Mouse (Mus musculus) spleen, adult 2 months (tissue): Measurements from ENCODE around the gene Tut7. TPM values are rescaled to one million over a fixed set of nuclear protein-coding genes. Genes with fewer than 3 reads are reported as not detected.
"Not testable (repeated sequence)": the region's sequence is repeated elsewhere in the genome, so short reads cannot be mapped to it uniquely, and the experiment has no call there.

Experiments used
- DNase-seq, 2 experiments: peaks; one replicate each; pipeline versions ENCODE4 v3.0.0 to v3.0.0-alpha.2; 2012 to 2021; ENCODE audit warnings: low spot score in 2 of 2, low read depth in 1 of 2
- H3K27ac ChIP-seq: fragments of 200-500 bp; 2 replicates; pipeline ENCODE4 v1.5.1; 2012; ENCODE audit warnings: low read length, inconsistent platforms; ENCODE audit not compliant: insufficient read depth
- H3K27me3 ChIP-seq: fragments of 200-500 bp; 2 replicates; pipeline ENCODE4 v1.6.1; 2012; ENCODE audit warnings: mild to moderate bottlenecking, moderate library complexity, low read length, inconsistent platforms; ENCODE audit not compliant: control insufficient read depth, insufficient read depth
- H3K36me3 ChIP-seq: fragments of 200-500 bp; 2 replicates; pipeline ENCODE4 v1.6.1; 2012; ENCODE audit warnings: mild to moderate bottlenecking, low read length, inconsistent platforms; ENCODE audit not compliant: control insufficient read depth, insufficient read depth
- H3K4me1 ChIP-seq: fragments of 200-500 bp; 2 replicates; pipeline ENCODE4 v1.6.1; 2011; ENCODE audit warnings: inconsistent platforms; ENCODE audit not compliant: control insufficient read depth, insufficient read depth, insufficient read length
- H3K4me3 ChIP-seq: fragments of 200-500 bp; 2 replicates; pipeline ENCODE4 v1.5.1; 2011; ENCODE audit warnings: mild to moderate bottlenecking, inconsistent platforms; ENCODE audit not compliant: insufficient read depth, insufficient read length; ENCODE audit errors: extremely low read depth
- CTCF ChIP-seq: fragments of 200-500 bp; IDR thresholded peaks from 2 replicates; pipeline ENCODE4 v1.5.1; 2011; ENCODE audit warnings: mild to moderate bottlenecking, inconsistent platforms; ENCODE audit not compliant: insufficient read depth, insufficient read length, insufficient replicate concordance; ENCODE audit errors: extremely low read depth
- POLR2A ChIP-seq: fragments of 200-500 bp; IDR thresholded peaks from 2 replicates; pipeline ENCODE4 v1.6.1; 2011; ENCODE audit warnings: low read depth, low read length, inconsistent platforms
- WGBS: fragments of 180-500 bp; shearing (Covaris S2); methylation state at CpG from one replicate; pipeline ENCODE4 v1.1.7; 2018; 5-methylcytosine and 5-hydroxymethylcytosine counted together
- polyA plus RNA-seq: library from polyadenylated mRNA; depleted of rRNA; stranded (reverse); fragments of >200 nt; gene quantifications from 2 replicates; pipeline ENCODE4 v1.2.3, GENCODE M21; 2012

The Tut7 gene
- polyA plus RNA-seq, 1 experiment = 22.2 TPM

DNA sequence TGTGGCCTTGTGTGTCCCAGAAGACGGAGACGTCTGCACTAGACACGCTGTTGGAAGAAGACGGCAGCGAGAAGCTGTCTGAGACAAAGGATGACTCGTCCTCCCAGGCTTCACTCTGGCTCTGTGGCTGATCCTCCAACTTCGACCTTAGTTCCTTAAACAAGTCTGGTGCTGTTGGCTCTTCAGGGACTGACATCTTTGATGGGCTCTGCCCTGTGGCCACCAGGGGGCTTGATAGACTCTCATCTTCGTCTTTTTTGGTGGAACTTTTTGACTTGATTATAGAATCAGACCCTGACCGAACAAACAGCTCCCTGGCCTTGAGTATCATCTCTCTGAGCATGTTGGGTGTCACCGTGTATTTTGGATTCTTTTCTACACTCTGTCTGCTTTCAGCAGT lies 81.2 kb downstream of the Tut7 start:
- DNase-seq = no peak
- no peak for TF ChIP-seq POLR2A
- TF ChIP-seq CTCF = no peak
- no peaks in the 10 kb centered on the region for H3K27me3 ChIP-seq
- WGBS = 44% methylated on average over 10 of the region's 10 CpGs
- H3K4me3 ChIP-seq = no peak overlapping the region
- H3K4me1 ChIP-seq = no peaks in the 10 kb centered on the region
- H3K27ac ChIP-seq = no peak overlapping the region
- no peaks in the 10 kb centered on the region for H3K36me3 ChIP-seq

DNA sequence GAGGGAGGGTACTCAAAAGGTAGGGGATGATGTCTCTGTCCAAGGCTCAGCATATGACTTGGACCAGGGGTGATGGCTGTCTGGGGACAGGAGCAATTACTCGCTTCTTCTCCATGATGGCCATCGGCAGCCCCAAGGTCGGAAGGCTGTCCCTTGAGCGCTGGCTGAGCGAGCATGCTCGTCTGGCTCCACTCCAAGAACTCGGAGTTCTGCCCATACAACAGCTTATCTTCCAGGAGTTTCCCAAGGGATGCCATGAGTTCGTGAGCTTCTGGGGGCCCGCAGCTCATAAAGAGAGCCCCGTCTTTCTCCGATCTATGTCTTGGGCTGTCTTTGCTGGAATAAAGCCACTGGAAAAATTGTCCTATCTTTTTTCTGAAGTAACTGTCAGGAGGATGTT lies 81.9 kb downstream of the Tut7 start:
- TF ChIP-seq POLR2A (no peak), CTCF (no peak)
- Histone ChIP-seq H3K4me1 (no peaks in the 10 kb centered on the region), H3K36me3 (no peaks in the 10 kb centered on the region), H3K27me3 (no peaks in the 10 kb centered on the region), H3K27ac (no peak overlapping the region), H3K4me3 (no peak overlapping the region)
- 91% methylated on average over 11 of the region's 11 CpGs for WGBS
- no peak for DNase-seq

DNA sequence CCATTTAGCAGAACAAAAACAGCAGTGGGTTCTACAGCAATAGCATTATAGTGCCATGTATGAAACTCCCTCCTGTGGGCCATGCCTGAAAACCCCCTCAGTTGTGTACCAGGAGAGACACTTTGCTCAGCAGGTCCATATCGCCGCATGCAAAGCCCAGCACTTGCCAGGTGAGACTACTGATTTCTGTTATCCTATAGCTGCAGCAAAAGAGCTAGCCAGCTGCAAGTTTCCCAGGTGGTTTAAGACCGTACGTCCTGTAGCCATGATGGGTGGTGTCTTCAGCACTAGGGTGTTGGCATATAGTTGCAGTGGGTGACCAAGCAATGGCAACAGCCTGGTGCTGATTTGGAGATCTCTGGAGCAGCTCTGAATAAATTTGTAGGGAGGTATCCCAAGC lies 83.5 kb downstream of the Tut7 start:
- peak overlapping the region; percentile 54; the same call in 1 of the 2 replicates for H3K27ac ChIP-seq
- no peaks in the 10 kb centered on the region for H3K27me3 ChIP-seq
- no peak for DNase-seq
- no peak overlapping the region for H3K4me3 ChIP-seq
- H3K36me3 ChIP-seq = no peaks in the 10 kb centered on the region
- H3K4me1 ChIP-seq = no peaks in the 10 kb centered on the region
- WGBS = 82% methylated on average over 4 of the region's 4 CpGs
- TF ChIP-seq CTCF (no peak), POLR2A (no peak)

DNA sequence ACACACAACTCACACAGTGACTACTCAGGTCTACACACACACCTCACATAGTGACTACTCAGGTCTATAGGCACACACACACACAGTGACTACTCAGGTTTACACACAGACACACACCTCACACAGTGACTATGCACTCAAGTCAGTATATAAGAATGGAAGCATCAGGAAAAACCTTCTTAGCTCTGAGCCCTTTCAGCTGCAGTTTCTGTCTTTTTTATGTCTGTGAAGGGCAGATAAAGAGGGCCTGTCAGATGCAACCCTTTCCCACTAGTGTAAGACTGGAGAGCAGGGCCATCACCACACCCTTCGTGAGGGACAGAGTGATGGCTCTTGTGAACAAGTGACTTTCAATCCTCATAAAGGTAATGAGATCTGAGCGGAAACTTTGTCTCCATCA lies 84.5 kb downstream of the Tut7 start:
- DNase-seq = no peak
- no peak for TF ChIP-seq POLR2A
- no peak for TF ChIP-seq CTCF
- WGBS = 86% methylated on average over 2 of the region's 2 CpGs
- no peak overlapping the region; the same call in 1 of the 2 replicates for H3K27ac ChIP-seq
- no peaks in the 10 kb centered on the region for H3K4me1 ChIP-seq
- H3K27me3 ChIP-seq = no peaks in the 10 kb centered on the region
- H3K36me3 ChIP-seq = no peaks in the 10 kb centered on the region
- H3K4me3 ChIP-seq = no peak overlapping the region

DNA sequence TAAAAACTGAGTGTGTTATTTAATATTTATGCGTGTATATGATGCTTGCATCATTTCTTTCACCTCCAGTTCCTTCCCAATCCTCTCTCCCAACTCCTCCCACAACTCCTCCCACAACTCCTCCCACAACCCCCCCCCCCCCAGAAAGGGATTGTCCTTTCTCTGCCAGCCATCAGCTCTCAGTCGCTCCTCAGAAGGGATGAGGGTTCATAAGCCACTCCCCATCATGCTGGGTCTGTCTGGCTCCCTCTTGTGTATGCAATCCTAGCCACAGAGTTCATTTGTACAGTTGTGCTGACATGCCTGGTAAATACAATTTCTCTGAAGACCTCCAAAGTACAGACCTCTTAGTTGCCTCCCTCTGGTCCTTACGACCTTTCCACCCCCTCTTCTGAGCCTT lies 87.8 kb downstream of the Tut7 start:
- WGBS = 28% methylated on average over 3 of the region's 3 CpGs
- DNase-seq = no peak
- TF ChIP-seq CTCF = no peak
- no peak for TF ChIP-seq POLR2A

DNA sequence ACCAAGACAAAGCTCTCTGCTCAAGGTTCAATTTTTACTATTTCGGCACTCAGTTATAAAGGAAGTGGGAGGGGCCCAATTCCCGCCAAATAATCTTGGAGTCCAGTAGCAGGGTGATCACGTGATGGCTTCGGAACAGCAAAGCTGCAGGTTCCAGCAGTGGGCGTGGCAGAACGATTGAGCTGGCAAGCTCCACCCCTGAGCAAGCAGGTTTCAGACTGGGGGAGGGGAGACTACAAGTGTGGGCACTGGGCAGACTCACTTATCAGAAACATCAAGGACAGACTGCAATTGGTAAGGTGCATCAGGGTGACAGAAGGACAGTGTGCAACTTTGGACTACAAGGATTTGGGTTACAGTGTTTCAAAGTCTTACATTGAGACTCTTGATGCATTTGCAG lies 88.6 kb downstream of the Tut7 start:
- not testable (repeated sequence) for H3K27ac ChIP-seq, H3K4me1 ChIP-seq, H3K36me3 ChIP-seq, H3K4me3 ChIP-seq, DNase-seq, H3K27me3 ChIP-seq
- 38% methylated on average over 6 of the region's 6 CpGs for WGBS

More for the DNA sequence above, 87.8 kb downstream of the Tut7 start:
- H3K4me3 ChIP-seq = no peak overlapping the region
- H3K27ac ChIP-seq = no peak overlapping the region
- no peaks in the 10 kb centered on the region for H3K4me1 ChIP-seq
- H3K36me3 ChIP-seq = no peaks in the 10 kb centered on the region
- H3K27me3 ChIP-seq = no peaks in the 10 kb centered on the region

DNA sequence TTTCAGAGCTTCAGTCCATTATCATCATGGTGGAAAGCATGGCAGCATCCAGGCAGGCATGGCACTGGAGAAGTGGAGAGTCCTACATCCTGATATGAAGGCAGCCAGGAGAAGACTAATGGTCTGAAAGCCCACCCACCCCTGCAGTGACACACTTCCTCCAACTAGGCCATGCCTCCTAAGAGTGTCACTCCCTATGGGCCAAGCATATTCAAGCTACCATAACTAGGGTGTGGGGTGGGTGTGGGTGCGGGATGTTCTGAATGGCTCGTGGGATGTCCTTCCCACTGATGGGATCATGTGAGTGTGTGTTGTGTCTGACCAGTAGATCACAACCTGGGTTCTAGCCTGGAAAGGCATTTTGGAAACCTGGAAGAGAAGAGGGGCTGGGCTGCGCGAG lies 89.0 kb downstream of the Tut7 start:
- no peak for DNase-seq
- no peak overlapping the region for H3K4me3 ChIP-seq
- WGBS = 83% methylated on average over 4 of the region's 4 CpGs
- H3K27ac ChIP-seq = no peak overlapping the region
- TF ChIP-seq CTCF (no peak), POLR2A (no peak)
- H3K27me3 ChIP-seq = no peaks in the 10 kb centered on the region
- no peaks in the 10 kb centered on the region for H3K4me1 ChIP-seq
- no peaks in the 10 kb centered on the region for H3K36me3 ChIP-seq

DNA sequence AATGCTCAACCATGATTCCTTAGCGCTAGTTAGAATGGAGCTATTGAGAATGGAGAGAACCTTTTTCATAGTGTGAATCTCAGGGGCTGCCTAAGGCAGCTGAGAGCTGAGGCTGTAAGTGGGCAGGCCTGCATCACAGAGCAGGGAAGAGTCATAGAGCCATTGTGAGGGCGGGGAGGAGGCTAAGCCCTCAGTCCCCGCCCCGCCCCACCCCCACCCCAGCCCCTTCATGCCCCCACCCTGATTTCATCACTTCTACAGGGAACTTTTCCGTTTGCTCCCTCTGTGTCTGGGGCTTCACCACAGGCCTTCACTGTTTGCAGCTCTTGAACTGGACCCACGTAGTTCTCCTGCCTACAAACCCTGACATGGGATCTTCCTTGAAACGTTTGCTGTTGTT lies 91.3 kb downstream of the Tut7 start, which contains the start of gene Spata31d1d:
Spata31d1d (minus strand) TSS at position 101 of the 400 bp plus-strand sequence.
- no peaks in the 10 kb centered on the region for H3K4me1 ChIP-seq

More for the DNA sequence above, 91.3 kb downstream of the Tut7 start, which contains the start of gene Spata31d1d:
- no peak for DNase-seq
- 78% methylated on average over 7 of the region's 7 CpGs for WGBS
- no peaks in the 10 kb centered on the region for H3K27me3 ChIP-seq
- H3K36me3 ChIP-seq = no peaks in the 10 kb centered on the region
- H3K27ac ChIP-seq = no peak within 1 kb of the TSS
- no peak within 1 kb of the TSS for H3K4me3 ChIP-seq
- TF ChIP-seq CTCF = no peak
